Mouse (Mus musculus) heart, embryonic 13.5 days (tissue): ENCODE data around the gene Hist1h2bm. TPM values are rescaled to one million over a fixed set of nuclear protein-coding genes. Genes with fewer than 3 reads are reported as not detected.
"Not testable (repeated sequence)": the region's sequence is repeated elsewhere in the genome, so short reads cannot be mapped to it uniquely, and the experiment has no call there.

Source experiments
- ATAC-seq: fragments of 200-750 bp; cut with Nextera tagmentation; 2 replicates; pipeline ENCODE4 v1.8.0; 2017; ENCODE audit warnings: moderate TSS enrichment; ENCODE audit not compliant: insufficient number of reproducible peaks, low FRiP score, low TSS enrichment; ENCODE audit errors: extremely low read depth
- H3K27ac ChIP-seq: fragments of 300-500 bp; sonication (generic); replicated peaks from 2 replicates; pipeline ENCODE4 v1.5.1; 2015; ENCODE audit warnings: moderate library complexity, mild to moderate bottlenecking, inconsistent platforms
- H3K27me3 ChIP-seq: fragments of 300-500 bp; sonication (generic); replicated peaks from 2 replicates; pipeline ENCODE4 v1.6.1; 2015; ENCODE audit warnings: mild to moderate bottlenecking, inconsistent platforms
- H3K36me3 ChIP-seq: fragments of 300-500 bp; sonication (generic); 2 replicates; pipeline ENCODE4 v1.6.1; 2015; ENCODE audit warnings: mild to moderate bottlenecking, inconsistent platforms
- H3K4me1 ChIP-seq: fragments of 300-500 bp; sonication (generic); 2 replicates; pipeline ENCODE4 v1.6.1; 2015; ENCODE audit warnings: inconsistent platforms
- H3K4me2 ChIP-seq: fragments of 300-500 bp; sonication (generic); 2 replicates; pipeline ENCODE4 v1.6.1; 2015; ENCODE audit warnings: inconsistent platforms, mild to moderate bottlenecking, moderate library complexity
- H3K4me3 ChIP-seq: fragments of 300-500 bp; sonication (generic); 2 replicates; pipeline ENCODE4 v1.5.1; 2015; ENCODE audit warnings: moderate library complexity, mild to moderate bottlenecking, inconsistent platforms
- H3K9ac ChIP-seq: fragments of 300-500 bp; sonication (generic); 2 replicates; pipeline ENCODE4 v1.6.1; 2015; ENCODE audit warnings: inconsistent platforms, mild to moderate bottlenecking, moderate library complexity
- H3K9me3 ChIP-seq: fragments of 300-500 bp; sonication (generic); 2 replicates; pipeline ENCODE4 v1.6.1; 2016; ENCODE audit warnings: inconsistent platforms
- WGBS: fragments of 180-500 bp; shearing (Covaris S2); methylation state at CpG from one replicate; pipeline ENCODE4 v1.1.7; 2015; ENCODE audit warnings: mixed read lengths; 5-methylcytosine and 5-hydroxymethylcytosine counted together
- polyA plus RNA-seq: library from polyadenylated mRNA; unstranded; fragments of >200 nt; fragmentation: Nextera tagmentation; extraction: Ambion mirVana; gene quantifications from 2 replicates; pipeline ENCODE4 v1.2.1, GENCODE M21; 2015

Hist1h2bm gene
- polyA plus RNA-seq, 1 experiment from 2014 or later = 1.5 TPM

GRCm38 (mm10) chr13:21716540-21717391 is 5.1 kb upstream of the Hist1h2bm start:
- peak overlapping the region; percentile 89 for H3K9ac ChIP-seq
- peak overlapping the region; percentile 72 for H3K4me2 ChIP-seq
- H3K27me3 ChIP-seq, ATAC-seq, H3K9me3 ChIP-seq, H3K36me3 ChIP-seq: not testable (repeated sequence)
- peaks cover 37% of the 10 kb centered on the region for H3K4me1 ChIP-seq
- WGBS = 1% methylated on average over 13 of the region's 38 CpGs
- H3K27ac ChIP-seq = peak overlapping the region; percentile 91
- H3K4me3 ChIP-seq = peak overlapping the region; percentile 55

DNA sequence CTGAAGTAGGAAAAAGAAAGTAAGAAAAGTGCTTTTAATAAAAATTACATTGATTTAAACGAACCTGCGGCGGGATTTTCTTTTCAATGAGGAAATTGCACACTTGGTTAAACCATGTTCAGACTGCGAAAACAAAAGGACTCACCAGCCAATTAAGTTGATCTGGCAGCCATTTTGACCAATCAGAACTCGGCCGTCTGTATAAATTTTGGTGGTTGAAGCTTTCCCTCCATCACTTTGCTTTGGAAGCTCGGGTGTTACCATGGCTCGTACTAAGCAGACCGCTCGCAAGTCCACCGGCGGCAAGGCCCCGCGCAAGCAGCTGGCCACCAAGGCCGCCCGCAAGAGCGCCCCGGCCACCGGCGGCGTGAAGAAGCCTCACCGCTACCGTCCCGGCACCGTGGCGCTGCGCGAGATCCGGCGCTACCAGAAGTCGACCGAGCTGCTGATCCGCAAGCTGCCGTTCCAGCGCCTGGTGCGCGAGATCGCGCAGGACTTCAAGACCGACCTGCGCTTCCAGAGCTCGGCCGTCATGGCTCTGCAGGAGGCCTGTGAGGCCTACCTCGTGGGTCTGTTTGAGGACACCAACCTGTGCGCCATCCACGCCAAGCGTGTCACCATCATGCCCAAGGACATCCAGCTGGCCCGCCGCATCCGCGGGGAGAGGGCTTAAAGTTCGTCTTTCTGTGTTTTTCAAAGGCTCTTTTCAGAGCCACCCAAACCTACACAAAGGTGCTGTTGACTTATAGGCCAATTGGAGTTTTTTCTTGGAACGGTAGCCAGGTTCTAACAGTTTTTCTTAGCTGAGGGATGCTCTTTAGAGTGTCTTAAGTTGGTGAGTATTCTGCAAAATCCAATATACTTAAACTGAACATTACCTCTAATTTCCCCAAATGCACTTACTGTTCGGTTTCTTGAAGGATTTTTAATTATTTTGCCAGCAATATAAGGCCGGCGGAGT is 4.2 kb upstream of the Hist1h2bm start, which contains the start of gene Hist1h3h:
Hist1h3h (plus strand) TSS at position 263 of the 961 bp plus-strand sequence.
- peaks cover 44% of the 10 kb centered on the region for H3K4me1 ChIP-seq
- H3K27ac ChIP-seq = peak within 1 kb of the TSS; percentile 91
- H3K4me3 ChIP-seq = peak within 1 kb of the TSS; percentile 55
- 0 out of 2 replicates have a peak, but pooled peaks have one; percentile 33 for ATAC-seq
- not testable (repeated sequence) for H3K9me3 ChIP-seq, H3K36me3 ChIP-seq, H3K27me3 ChIP-seq
- H3K9ac ChIP-seq = peak within 1 kb of the TSS; percentile 89
- peak within 1 kb of the TSS; percentile 72 for H3K4me2 ChIP-seq
- WGBS = 2% methylated on average over 23 of the region's 56 CpGs

GRCm38 (mm10) chr13:21718381-21719080 is 3.3 kb upstream of the Hist1h2bm start:
- no peak for ATAC-seq
- no peaks in the 10 kb centered on the region for H3K9me3 ChIP-seq
- peak overlapping the region; percentile 73 for H3K27ac ChIP-seq
- no peaks in the 10 kb centered on the region for H3K27me3 ChIP-seq
- WGBS = 65% methylated on average over 4 of the region's 4 CpGs
- no peaks in the 10 kb centered on the region for H3K36me3 ChIP-seq
- H3K4me2 ChIP-seq = peak overlapping the region; percentile 72
- peak overlapping the region; percentile 87 for H3K9ac ChIP-seq
- H3K4me3 ChIP-seq = peak overlapping the region; percentile 55
- H3K4me1 ChIP-seq = peaks cover 48% of the 10 kb centered on the region

- Histone ChIP-seq H3K4me1 (peaks cover 37% of the 10 kb centered on the region), H3K9ac (peak overlapping the region; percentile 82), H3K4me3 (peak overlapping the region; percentile 50), H3K4me2 (peak overlapping the region; percentile 70), H3K27ac (peak overlapping the region; percentile 87)
- H3K9me3 ChIP-seq, ATAC-seq, H3K36me3 ChIP-seq, H3K27me3 ChIP-seq: not testable (repeated sequence)
- WGBS = 3% methylated on average over 24 of the region's 44 CpGs
Measured at GRCm38 (mm10) chr13:21721107-21721756, 612 bp upstream of the Hist1h2bm start.

GRCm38 (mm10) chr13:21722373-21722925 is 605 bp downstream of the Hist1h2bm start:
- 4% methylated on average over 11 of the region's 11 CpGs for WGBS
- H3K27me3 ChIP-seq = no peaks in the 10 kb centered on the region
- H3K9ac ChIP-seq = peak overlapping the region; percentile 77
- no peaks in the 10 kb centered on the region for H3K36me3 ChIP-seq
- peak overlapping the region; percentile 50 for H3K4me3 ChIP-seq
- peak overlapping the region; percentile 70 for H3K4me2 ChIP-seq
- H3K27ac ChIP-seq = peak overlapping the region; percentile 84
- peaks cover 32% of the 10 kb centered on the region for H3K4me1 ChIP-seq
- H3K9me3 ChIP-seq = no peaks in the 10 kb centered on the region
- no peak for ATAC-seq

GRCm38 (mm10) chr13:21722993-21723836 is 1.4 kb downstream of the Hist1h2bm start:
- peak overlapping the region; percentile 77; the same call in 1 of the 2 replicates for H3K9ac ChIP-seq
- no peak overlapping the region for H3K4me3 ChIP-seq

GRCm38 (mm10) chr13:21727948-21728572 is 6.2 kb downstream of the Hist1h2bm start:
- no peaks in the 10 kb centered on the region for H3K27me3 ChIP-seq
- H3K9me3 ChIP-seq = no peaks in the 10 kb centered on the region
- no peaks in the 10 kb centered on the region for H3K36me3 ChIP-seq
- no peak overlapping the region for H3K27ac ChIP-seq
- 41% methylated on average over 11 of the region's 11 CpGs for WGBS
- no peak overlapping the region for H3K4me2 ChIP-seq
- H3K4me3 ChIP-seq = no peak overlapping the region
- no peak for ATAC-seq
- H3K9ac ChIP-seq = no peak overlapping the region
- H3K4me1 ChIP-seq = peaks cover 2% of the 10 kb centered on the region

More at GRCm38 (mm10) chr13:21722993-21723836, 1.4 kb downstream of the Hist1h2bm start:
- H3K4me1 ChIP-seq = peaks cover 29% of the 10 kb centered on the region
- no peaks in the 10 kb centered on the region for H3K27me3 ChIP-seq
- peak overlapping the region; percentile 84 for H3K27ac ChIP-seq
- no peak for ATAC-seq
- no peaks in the 10 kb centered on the region for H3K36me3 ChIP-seq
- no peaks in the 10 kb centered on the region for H3K9me3 ChIP-seq
- 35% methylated on average over 5 of the region's 5 CpGs for WGBS
- H3K4me2 ChIP-seq = peak overlapping the region; percentile 70

DNA sequence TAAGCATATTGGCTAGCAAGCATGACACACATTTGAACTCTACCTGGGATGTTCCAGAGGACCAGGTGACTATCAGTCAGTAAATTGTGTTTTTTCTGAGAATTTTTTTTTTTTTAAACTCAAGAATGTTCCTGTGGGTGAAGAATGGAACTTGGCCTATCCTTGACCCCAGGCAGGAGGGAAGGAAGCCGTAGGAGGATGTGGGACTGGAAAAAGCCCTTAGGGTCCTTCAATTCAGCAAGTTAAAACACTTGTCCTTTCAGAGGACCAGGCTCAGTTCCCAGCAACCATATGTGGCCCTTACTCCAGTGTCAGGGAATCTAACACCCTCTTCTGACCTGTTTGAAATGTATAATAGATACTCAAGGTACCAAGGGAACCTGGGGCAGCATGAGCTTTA is 7.7 kb downstream of the Hist1h2bm start:
- Histone ChIP-seq H3K27ac (no peak overlapping the region), H3K27me3 (no peaks in the 10 kb centered on the region), H3K4me2 (no peak overlapping the region), H3K9ac (no peak overlapping the region), H3K4me1 (peaks cover 12% of the 10 kb centered on the region), H3K9me3 (no peaks in the 10 kb centered on the region), H3K4me3 (no peak overlapping the region), H3K36me3 (no peaks in the 10 kb centered on the region)
- ATAC-seq = no peak
- WGBS = 48% methylated on average over 1 of the region's 1 CpGs

DNA sequence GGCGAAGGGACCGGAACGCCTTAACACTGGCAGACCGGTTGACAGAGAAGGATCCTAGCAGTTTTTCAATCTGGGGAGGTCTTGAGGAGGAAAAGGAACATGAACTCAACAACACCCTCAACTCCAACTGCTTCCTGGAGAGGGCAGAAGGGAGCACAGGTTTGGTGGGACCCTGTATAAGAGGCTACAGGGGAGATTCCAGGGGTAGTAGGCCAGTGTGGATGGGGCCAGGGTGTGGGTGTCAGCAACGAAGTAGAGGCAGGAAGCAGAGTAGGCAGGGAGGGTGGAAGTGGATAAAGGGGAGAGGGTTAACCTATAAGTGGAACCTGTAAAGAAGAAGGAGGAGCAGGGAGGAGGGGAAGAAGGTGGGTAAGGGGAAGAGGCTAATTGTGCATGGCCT is 11.6 kb downstream of the Hist1h2bm start:
- H3K27ac ChIP-seq = peak overlapping the region; percentile 95
- H3K4me1 ChIP-seq = peaks cover 21% of the 10 kb centered on the region
- no peak for ATAC-seq
- WGBS = 73% methylated on average over 5 of the region's 5 CpGs
- H3K4me3 ChIP-seq = no peak overlapping the region
- H3K36me3 ChIP-seq = no peaks in the 10 kb centered on the region
- H3K4me2 ChIP-seq = no peak overlapping the region
- H3K27me3 ChIP-seq = no peaks in the 10 kb centered on the region
- no peaks in the 10 kb centered on the region for H3K9me3 ChIP-seq
- peak overlapping the region; percentile 84 for H3K9ac ChIP-seq
